Mouse (Mus musculus): ENCODE results near the gene Ubl4b. TPM values are rescaled to one million over a fixed set of nuclear protein-coding genes. Genes with fewer than 3 reads are reported as not detected.

Gene Ubl4b
- polyA plus RNA-seq (2017; shearing (Covaris generic)) = not detected

DNA sequence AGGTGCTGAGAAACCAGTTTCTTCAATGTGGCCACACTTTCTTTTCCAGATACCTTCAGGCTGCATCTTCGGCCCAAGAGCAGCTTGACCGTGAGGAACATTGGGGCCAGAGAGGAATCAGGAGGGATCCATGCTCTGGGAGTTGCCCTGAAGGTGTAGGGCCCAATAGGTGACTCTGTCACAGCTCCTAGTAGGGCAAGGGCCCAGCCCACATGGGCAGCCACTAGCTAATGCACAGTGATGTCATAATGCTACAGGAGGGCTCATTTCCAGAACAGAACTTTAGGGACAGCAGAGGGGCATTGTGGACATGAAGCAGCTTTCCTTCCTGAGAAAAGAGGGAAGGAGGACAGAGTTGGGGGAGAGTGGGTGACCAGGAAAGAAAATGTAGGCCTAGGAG lies at the start of gene Ubl4b:
Gene Ubl4b (minus strand): TSS at position 232 of the 400 bp plus-strand sequence.

DNA sequence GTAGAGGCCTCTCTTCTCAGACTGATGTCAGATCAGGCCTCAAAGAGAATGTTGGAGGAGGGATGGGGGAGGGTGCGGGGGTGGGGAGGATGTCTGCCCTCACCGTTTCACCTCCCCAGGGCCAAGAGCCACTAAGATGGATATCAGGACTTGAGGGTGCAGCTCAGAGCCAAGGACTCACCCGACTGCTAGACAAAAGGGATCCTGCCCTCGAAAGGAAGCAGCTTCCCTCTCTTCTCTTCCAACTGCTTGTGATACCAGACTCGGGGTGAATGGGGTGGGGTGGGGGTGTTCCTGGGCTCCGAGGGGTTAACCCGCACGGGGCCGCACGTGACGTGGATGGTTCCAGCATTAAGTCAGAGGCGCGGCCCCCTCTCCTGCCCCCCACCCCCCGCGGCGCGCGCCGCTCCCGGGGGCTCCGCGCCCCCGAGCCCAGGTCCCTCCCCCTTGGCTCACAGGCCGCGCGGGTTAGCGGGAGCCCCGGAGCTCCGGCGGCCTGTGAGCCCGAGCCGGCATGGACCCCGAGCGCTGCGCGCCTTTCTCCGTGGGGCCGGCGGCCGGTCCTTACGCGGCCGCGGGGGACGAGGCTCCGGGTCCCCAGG lies 39.9 kb upstream of the Ubl4b start, which contains the start of gene Alx3:
Gene Alx3 (plus strand): TSS at position 370 of the 602 bp plus-strand sequence.

DNA sequence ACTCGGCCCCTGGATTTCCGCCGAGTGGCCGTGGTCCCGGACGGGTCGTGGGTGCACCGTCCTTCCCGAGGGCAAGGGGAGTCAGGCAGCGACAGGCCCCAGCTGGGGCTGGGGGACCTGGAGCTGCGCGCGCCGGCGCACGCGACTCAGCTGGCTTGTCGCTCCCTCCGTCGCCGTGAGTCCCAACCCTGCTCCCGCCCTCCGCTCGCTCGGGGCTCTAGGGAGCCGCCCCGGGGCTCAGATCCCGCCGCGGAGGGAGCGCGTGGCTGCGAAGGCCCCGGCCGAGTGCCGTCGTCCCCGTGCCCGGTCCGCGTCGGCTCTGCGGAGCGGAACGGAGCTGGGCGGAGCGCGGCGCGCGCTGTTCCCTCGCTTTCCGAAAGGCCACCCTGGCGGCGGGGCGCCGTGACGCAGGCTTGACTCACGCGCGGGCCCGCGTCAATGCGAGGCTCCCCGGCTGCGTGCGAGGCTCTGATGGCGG lies 37.2 kb downstream of the Ubl4b start, which contains the start of gene Slc6a17:
Gene Slc6a17 (minus strand): TSS at position 388 of the 478 bp plus-strand sequence.

Other genes with a start within 250 kb of the Ubl4b start
- 12.0 TPM for gene Rbm15, start 221.4 kb downstream of the Ubl4b start, polyA plus RNA-seq (2017; shearing (Covaris generic))
- not detected for gene Kcnc4, start 95.5 kb downstream of the Ubl4b start, polyA plus RNA-seq (2017; shearing (Covaris generic))
- not detected for gene Slc6a17, start 37.1 kb downstream of the Ubl4b start, polyA plus RNA-seq (2017; shearing (Covaris generic))
- not detected for gene Alx3, start 40.0 kb upstream of the Ubl4b start, polyA plus RNA-seq (2017; shearing (Covaris generic))
- gene Gm10961, start 76.2 kb upstream of the Ubl4b start, polyA plus RNA-seq (2017; shearing (Covaris generic)) = not detected
- gene Strip1, start 76.6 kb upstream of the Ubl4b start, polyA plus RNA-seq (2017; shearing (Covaris generic)) = 47.9 TPM
- 10.7 TPM for gene Ahcyl1, start 141.5 kb upstream of the Ubl4b start, polyA plus RNA-seq (2017; shearing (Covaris generic))
- 22.6 TPM for gene Csf1, start 205.4 kb upstream of the Ubl4b start, polyA plus RNA-seq (2017; shearing (Covaris generic))